Mouse (Mus musculus) liver, postnatal 0 days (tissue): ENCODE results near the gene Arxes2. TPM values are rescaled to one million over a fixed set of nuclear protein-coding genes. Genes with fewer than 3 reads are reported as not detected.
A peak's percentile ranks its signal among the peaks of the same experiment; 100 is the strongest.

Source experiments
- ATAC-seq: fragments of 200-750 bp; cut with Nextera tagmentation; 2 replicates; pipeline ENCODE4 v1.8.0; 2017; ENCODE audit warnings: mild to moderate bottlenecking, moderate library complexity
- DNase-seq: peaks from one replicate; pipeline ENCODE4 v3.0.0-alpha.2; 2016
- H3K27ac ChIP-seq: fragments of 300-500 bp; sonication (generic); 2 replicates; pipeline ENCODE4 v1.5.1; 2014; ENCODE audit warnings: antibody characterized with exemption, moderate library complexity, mild to moderate bottlenecking, low read depth
- H3K27me3 ChIP-seq: fragments of 300-500 bp; sonication (generic); 2 replicates; pipeline ENCODE4 v1.6.1; 2014; ENCODE audit warnings: low read length, control low read depth, mixed read lengths; ENCODE audit not compliant: insufficient read depth
- H3K36me3 ChIP-seq: fragments of 300-500 bp; sonication (generic); replicated peaks from 2 replicates; pipeline ENCODE4 v1.6.1; 2014; ENCODE audit warnings: mild to moderate bottlenecking, control low read depth, low read length, moderate library complexity, mixed read lengths; ENCODE audit not compliant: insufficient read depth
- H3K4me1 ChIP-seq: fragments of 300-500 bp; sonication (generic); 2 replicates; pipeline ENCODE4 v1.6.1; 2014; ENCODE audit warnings: antibody characterized with exemption, mild to moderate bottlenecking, control low read depth; ENCODE audit not compliant: insufficient read depth
- H3K4me2 ChIP-seq: fragments of 300-500 bp; sonication (generic); 2 replicates; pipeline ENCODE4 v1.6.1; 2014; ENCODE audit warnings: low read depth, mild to moderate bottlenecking, low read length, moderate library complexity, mixed read lengths
- H3K4me3 ChIP-seq: fragments of 300-500 bp; sonication (generic); 2 replicates; pipeline ENCODE4 v1.5.1; 2014; ENCODE audit warnings: low read depth, low read length
- H3K9ac ChIP-seq: fragments of 300-500 bp; sonication (generic); replicated peaks from 2 replicates; pipeline ENCODE4 v1.6.1; 2014; ENCODE audit warnings: mild to moderate bottlenecking, moderate library complexity
- H3K9me3 ChIP-seq: fragments of 300-500 bp; sonication (generic); 2 replicates; pipeline ENCODE4 v1.6.1; 2016; ENCODE audit warnings: mild to moderate bottlenecking, control low read depth, low read length, mixed read lengths
- CTCF ChIP-seq: sonication (generic); IDR thresholded peaks from 2 replicates; pipeline ENCODE4 v1.5.1; 2016; ENCODE audit warnings: antibody characterized with exemption, low read depth
- EP300 ChIP-seq: IDR thresholded peaks from 2 replicates; pipeline ENCODE4 v1.6.1; 2016; ENCODE audit warnings: antibody characterized with exemption, low read depth, mild to moderate bottlenecking
- WGBS: fragments of 180-500 bp; shearing (Covaris S2); extraction: QIAGEN DNeasy Blood & Tissue Kit; methylation state at CpG from one replicate; pipeline ENCODE4 v1.1.7; 2014; ENCODE audit not compliant: insufficient replicate concordance; 5-methylcytosine and 5-hydroxymethylcytosine counted together
- polyA plus RNA-seq: library from polyadenylated mRNA; unstranded; fragments of >200 nt; fragmentation: Nextera tagmentation; extraction: Ambion mirVana; gene quantifications from 2 replicates; pipeline ENCODE4 v1.2.1, GENCODE M21; 2015

Arxes2 gene
- polyA plus RNA-seq, 1 experiment from 2014 or later = 16.3 TPM

DNA sequence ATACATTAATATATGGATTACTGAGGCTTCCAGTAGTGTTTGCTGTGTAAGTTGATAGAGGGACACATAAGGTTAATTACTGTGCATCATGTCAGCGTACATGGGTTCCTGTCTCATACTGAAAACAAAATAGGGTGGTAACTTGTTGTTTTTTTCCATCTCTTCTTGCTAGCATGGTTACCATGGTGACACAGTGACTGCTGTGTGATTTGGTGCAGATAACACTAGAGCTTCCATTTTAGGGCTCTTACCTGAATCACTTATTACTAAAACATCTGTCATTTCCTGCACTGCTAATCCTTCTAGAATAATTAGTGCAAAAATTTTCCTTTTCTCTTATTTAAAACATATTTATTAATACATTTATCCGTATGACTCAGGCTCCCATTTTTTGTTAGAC is 31.3 kb upstream of the Arxes2 start:
- WGBS = 81% methylated on average over 2 of the region's 2 CpGs
- Histone ChIP-seq H3K9me3 (no peaks in the 10 kb centered on the region), H3K36me3 (no peaks in the 10 kb centered on the region), H3K4me3 (no peak overlapping the region), H3K4me1 (no peaks in the 10 kb centered on the region), H3K4me2 (no peak overlapping the region), H3K9ac (no peak overlapping the region), H3K27me3 (no peaks in the 10 kb centered on the region), H3K27ac (no peak overlapping the region)
- DNase-seq (no peak), ATAC-seq (no peak)
- no peak for TF ChIP-seq CTCF
- TF ChIP-seq EP300 = no peak

DNA sequence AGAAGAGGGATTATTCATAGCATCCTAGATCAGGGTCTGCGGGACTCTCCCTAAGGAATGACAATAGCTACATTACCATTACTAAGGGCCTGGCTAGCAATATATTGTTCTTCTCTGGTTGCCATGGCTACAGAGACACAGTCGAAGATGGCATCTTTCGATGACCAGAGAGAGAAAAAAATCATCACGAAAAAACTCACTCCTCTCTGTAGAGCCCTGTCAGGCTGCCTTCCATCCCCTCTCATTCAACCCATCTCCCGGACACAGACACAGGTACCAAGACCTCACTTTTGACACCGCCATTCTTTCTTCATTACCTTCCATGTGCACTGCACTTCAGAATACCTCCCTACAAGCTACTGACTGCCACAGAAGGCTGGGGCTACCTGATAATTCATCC is 30.5 kb upstream of the Arxes2 start:
- no peak for TF ChIP-seq CTCF
- TF ChIP-seq EP300 = no peak

DNA sequence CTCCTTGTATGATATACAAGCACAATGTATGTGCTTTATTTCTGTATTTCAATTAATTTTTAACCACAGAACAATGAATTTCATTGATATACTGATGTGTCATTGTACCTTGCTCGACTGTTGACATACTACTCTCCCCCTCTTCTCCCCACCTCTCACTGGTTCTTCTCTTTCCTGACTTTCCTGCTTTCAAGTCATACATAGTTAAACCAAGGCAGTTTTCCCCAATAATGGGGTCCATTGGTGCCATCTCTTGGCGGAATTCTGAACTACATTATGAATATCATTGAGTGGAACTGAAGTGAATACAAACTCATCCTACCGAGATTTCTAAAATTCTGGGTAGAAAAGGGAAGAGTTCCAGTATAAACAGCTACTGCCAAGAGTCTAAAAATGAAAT is 30.0 kb upstream of the Arxes2 start:
- H3K36me3 ChIP-seq = no peaks in the 10 kb centered on the region

More for the DNA sequence above, 30.5 kb upstream of the Arxes2 start:
- Histone ChIP-seq H3K9me3 (no peaks in the 10 kb centered on the region), H3K4me1 (no peaks in the 10 kb centered on the region), H3K27me3 (no peaks in the 10 kb centered on the region), H3K9ac (no peak overlapping the region), H3K4me2 (no peak overlapping the region), H3K36me3 (no peaks in the 10 kb centered on the region), H3K4me3 (no peak overlapping the region), H3K27ac (no peak overlapping the region)
- DNase-seq (no peak), ATAC-seq (no peak)
- 71% methylated on average over 6 of the region's 6 CpGs for WGBS

DNA sequence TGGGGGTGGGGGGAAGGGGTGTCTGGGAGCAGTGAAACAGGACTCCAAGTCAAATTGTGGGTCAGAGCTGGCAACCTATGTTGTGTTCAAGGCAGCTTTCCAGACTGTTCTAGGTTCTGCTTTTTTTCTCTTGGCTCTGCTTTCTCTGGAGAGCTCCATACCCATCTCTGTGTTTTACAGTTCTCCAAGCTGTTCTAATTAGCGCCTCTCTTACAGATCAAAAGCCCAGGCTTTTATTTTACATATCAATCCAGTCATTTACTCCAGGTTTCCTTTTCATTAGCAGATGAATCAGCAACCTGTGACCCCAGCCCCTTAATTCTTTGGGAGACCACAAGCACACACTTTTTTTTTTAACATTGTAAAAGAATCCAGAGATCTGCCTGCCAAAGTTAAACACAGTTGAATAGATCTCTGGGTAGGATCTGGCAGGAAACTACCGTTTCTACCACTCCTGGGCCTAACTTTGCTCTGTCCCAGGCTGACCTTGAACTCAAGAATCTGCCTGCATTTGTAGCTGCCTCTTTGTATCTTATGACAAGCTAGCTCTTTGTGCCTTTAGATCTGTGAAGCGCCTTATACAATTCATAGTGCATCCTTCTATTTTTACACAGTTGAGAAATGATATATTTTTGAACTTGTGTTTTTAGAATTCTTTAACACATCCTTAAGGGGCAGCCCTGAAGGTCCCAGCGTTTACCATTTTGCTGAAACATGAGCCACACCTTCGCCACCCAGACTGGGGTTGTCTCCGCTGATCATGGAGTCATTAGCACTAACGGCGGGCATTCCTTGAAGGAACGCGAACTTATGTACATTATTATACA is 19.8 kb upstream of the Arxes2 start:
- H3K4me1 ChIP-seq = no peaks in the 10 kb centered on the region
- TF ChIP-seq EP300 (no peak), CTCF (no peak)
- no peak overlapping the region for H3K9ac ChIP-seq
- WGBS = 72% methylated on average over 10 of the region's 10 CpGs
- H3K9me3 ChIP-seq = no peaks in the 10 kb centered on the region
- H3K4me3 ChIP-seq = no peak overlapping the region
- no peak overlapping the region for H3K4me2 ChIP-seq
- no peaks in the 10 kb centered on the region for H3K36me3 ChIP-seq
- no peak overlapping the region for H3K27ac ChIP-seq
- no peaks in the 10 kb centered on the region for H3K27me3 ChIP-seq
- ATAC-seq (no peak), DNase-seq (no peak)

More for the DNA sequence above, 30.0 kb upstream of the Arxes2 start:
- Histone ChIP-seq H3K27me3 (no peaks in the 10 kb centered on the region), H3K4me2 (no peak overlapping the region), H3K9me3 (no peaks in the 10 kb centered on the region), H3K4me1 (no peaks in the 10 kb centered on the region), H3K27ac (no peak overlapping the region), H3K4me3 (no peak overlapping the region), H3K9ac (no peak overlapping the region)
- no peak for TF ChIP-seq EP300
- TF ChIP-seq CTCF = peak; percentile 48
- 23% methylated on average over 3 of the region's 3 CpGs for WGBS
- DNase-seq (no peak), ATAC-seq (no peak)

DNA sequence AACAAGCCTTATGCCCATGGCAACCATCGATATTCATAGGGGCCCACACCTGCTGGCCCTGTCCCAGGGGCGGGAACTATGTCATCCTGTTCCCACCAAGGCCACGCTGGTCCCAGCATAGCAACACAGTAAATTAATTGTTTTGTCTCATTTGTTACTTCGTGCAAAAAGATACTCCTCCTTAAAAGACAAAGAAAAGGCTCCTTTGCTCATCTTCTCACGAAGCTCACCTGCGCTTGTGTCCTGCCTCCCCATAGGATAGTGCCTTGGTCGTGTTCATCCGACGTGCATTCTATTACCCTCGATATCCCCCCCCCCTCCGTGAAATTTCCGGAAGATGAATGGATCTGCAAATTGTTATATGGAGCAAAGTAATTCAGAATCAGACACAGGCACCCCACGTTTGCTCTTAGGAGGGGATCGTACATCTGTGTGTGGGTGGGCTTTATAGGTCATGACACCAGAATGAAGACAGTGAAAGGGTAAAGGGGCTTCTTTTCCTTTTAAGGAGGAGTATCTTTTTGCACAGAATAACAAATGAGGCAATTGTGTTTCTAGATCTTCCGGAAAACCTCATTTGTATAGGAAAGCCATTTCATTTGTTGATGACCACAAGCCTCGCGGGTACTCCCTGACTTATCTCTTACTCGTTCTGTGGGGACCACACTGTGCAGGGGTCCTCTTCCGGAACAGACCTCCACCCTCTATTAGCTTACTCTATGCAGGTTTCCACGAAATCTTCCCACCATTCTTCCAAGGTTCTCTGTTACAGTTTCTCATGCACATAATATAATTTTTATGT is 19.0 kb upstream of the Arxes2 start:
- DNase-seq (no peak), ATAC-seq (no peak)
- no peak overlapping the region for H3K27ac ChIP-seq
- no peak overlapping the region for H3K4me2 ChIP-seq
- H3K4me1 ChIP-seq = no peaks in the 10 kb centered on the region
- no peaks in the 10 kb centered on the region for H3K27me3 ChIP-seq
- H3K9me3 ChIP-seq = no peaks in the 10 kb centered on the region
- no peaks in the 10 kb centered on the region for H3K36me3 ChIP-seq
- H3K9ac ChIP-seq = no peak overlapping the region
- no peak for TF ChIP-seq CTCF
- no peak for TF ChIP-seq EP300
- 59% methylated on average over 20 of the region's 20 CpGs for WGBS
- H3K4me3 ChIP-seq = no peak overlapping the region

DNA sequence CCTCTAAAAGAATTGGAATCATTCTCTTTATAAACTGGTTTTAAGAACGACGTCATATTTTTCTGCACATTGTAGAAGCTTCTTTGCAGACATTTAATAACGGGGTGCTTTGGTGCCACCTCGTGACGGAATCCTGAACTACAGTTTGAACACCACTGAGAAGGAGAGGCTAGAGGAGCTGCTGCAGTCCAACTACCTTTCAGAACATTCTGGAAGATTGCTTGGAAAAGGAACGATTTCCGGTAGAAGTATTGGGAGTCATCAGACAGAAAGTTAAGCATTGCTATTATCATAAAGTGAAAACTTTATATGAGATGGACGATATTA is 18.4 kb upstream of the Arxes2 start:
- Histone ChIP-seq H3K4me2 (no peak overlapping the region), H3K27me3 (no peaks in the 10 kb centered on the region), H3K4me1 (no peaks in the 10 kb centered on the region), H3K27ac (no peak overlapping the region), H3K4me3 (no peak overlapping the region), H3K9me3 (no peaks in the 10 kb centered on the region), H3K9ac (no peak overlapping the region), H3K36me3 (no peaks in the 10 kb centered on the region)
- TF ChIP-seq CTCF (peak; percentile 60), EP300 (no peak)
- ATAC-seq (no peak), DNase-seq (peak; percentile 64)
- WGBS = 20% methylated on average over 8 of the region's 8 CpGs
